Mouse (Mus musculus): ENCODE measurements around the gene Chd2. TPM values are rescaled to one million over a fixed set of nuclear protein-coding genes. Genes with fewer than 3 reads are reported as not detected.

Gene Chd2
- polyA plus RNA-seq, 1 experiment from 2014 or later = 46.7 TPM

DNA sequence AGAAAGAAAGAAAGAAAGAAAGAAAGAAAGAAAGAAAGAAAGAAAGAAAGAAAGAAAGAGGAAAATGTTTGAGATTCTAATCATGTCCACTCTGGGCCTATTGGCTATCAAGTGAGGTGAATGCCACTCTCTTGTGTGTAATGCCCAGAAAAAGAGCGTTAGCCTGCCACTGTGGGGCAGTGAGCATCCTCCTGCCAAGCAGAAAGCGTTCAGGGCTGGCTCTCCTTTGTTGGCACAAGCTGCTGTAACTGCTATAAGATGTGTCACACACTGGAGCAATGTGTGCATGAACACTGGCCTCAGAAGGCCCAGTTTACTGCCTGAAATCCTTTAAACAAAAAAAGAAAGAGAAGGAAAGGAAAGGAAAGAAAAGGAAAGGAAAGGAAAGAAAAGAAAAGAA lies 139.5 kb downstream of the Chd2 start:
- Histone ChIP-seq H3K27me3 (no peaks in the 10 kb centered on the region), H3K36me3 (peaks cover 16% of the 10 kb centered on the region), H3K9me3 (replicated peaks) (no peaks in the 10 kb centered on the region), H3K9ac (no peak overlapping the region), H3K4me2 (replicated peaks) (no peak overlapping the region), H3K27ac (replicated peaks) (no peak overlapping the region), H3K4me1 (peaks cover 59% of the 10 kb centered on the region), H3K4me3 (replicated peaks) (no peak overlapping the region)
- ATAC-seq (ENCODE audit: insufficient number of reproducible peaks, low FRiP score, low TSS enrichment, low read depth) = no peak
- 51% methylated on average over 2 of the region's 2 CpGs for WGBS

- Histone ChIP-seq H3K27ac (replicated peaks) (no peak overlapping the region), H3K9me3 (replicated peaks) (no peaks in the 10 kb centered on the region), H3K4me2 (replicated peaks) (peak overlapping the region; percentile 47), H3K4me3 (replicated peaks) (peak overlapping the region; percentile 24), H3K27me3 (no peaks in the 10 kb centered on the region), H3K36me3 (no peaks in the 10 kb centered on the region), H3K4me1 (peaks cover 77% of the 10 kb centered on the region), H3K9ac (no peak overlapping the region)
- 26% methylated on average over 20 of the region's 20 CpGs for WGBS
- peak; percentile 17; the same call in 1 of the 2 replicates for ATAC-seq (ENCODE audit: insufficient number of reproducible peaks, low FRiP score, low TSS enrichment, low read depth)
Measured at GRCm38 (mm10) chr7:73400051-73400916, 141.3 kb downstream of the Chd2 start.

DNA sequence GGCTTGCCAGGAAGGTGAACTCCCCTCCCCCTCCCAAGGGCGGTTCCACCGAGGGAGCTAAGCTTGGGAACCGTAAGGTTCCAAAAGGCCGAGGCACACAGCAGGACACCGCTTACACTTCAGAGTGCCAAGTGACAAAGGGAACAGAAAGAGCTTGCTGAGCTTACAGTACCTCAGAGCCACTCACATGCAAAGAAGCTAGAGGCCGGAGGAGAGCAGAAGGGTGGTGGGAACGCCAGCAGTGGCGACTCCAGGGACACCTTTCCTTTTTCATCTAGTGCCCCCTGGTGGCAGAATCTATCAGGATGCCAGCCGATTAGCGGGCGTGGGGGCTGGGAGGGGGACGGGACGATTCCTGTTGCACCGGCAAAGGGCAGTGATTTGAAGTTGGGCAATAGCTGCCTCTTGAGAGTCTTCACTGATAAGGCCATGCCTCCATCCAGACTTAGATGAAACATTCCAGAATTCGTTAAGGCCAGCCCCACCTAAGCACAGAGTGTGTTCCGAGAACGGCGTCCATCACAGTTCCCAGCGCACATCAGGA lies 142.1 kb downstream of the Chd2 start:
- no peaks in the 10 kb centered on the region for H3K9me3 ChIP-seq (replicated peaks)
- 0 out of 2 replicates have a peak, but pooled peaks have one; percentile 31 for ATAC-seq (ENCODE audit: insufficient number of reproducible peaks, low FRiP score, low TSS enrichment, low read depth)
- H3K36me3 ChIP-seq = no peaks in the 10 kb centered on the region
- H3K9ac ChIP-seq = no peak overlapping the region
- H3K4me2 ChIP-seq (replicated peaks) = peak overlapping the region; percentile 47
- no peaks in the 10 kb centered on the region for H3K27me3 ChIP-seq
- H3K4me1 ChIP-seq = peaks cover 84% of the 10 kb centered on the region
- H3K4me3 ChIP-seq (replicated peaks) = peak overlapping the region; percentile 24
- peak overlapping the region; percentile 60 for H3K27ac ChIP-seq (replicated peaks)
- WGBS = 6% methylated on average over 19 of the region's 19 CpGs

DNA sequence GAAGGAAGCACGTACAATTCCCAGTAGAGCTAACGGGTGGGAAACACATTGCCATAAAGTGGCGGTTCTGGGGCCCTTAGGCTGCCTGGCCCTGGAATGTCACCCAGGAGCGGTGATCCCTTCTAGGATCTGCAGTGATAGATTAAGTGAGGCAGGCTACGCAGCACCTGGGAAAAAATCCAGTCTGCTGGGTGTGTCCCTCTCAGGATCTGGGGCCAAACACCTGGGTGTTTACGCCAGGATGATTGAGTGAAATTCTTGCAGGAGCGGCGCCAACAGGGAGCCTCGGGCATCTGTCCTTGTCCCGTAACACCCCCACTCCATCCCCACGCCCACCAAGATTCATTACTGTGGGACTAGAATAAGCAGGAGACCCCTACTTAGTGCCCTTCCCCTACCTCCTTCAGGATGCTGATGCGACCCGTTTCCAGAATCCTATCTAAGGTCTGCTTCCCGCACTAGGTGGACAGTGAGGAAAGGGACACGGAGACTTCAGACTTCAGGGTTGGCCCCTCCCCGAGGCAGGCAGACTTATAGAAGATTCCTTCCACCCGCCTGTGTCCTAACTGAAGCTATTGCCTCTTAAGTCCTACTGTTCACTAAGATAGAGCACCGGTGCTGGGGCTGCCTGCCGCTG lies 142.7 kb downstream of the Chd2 start:
- H3K4me3 ChIP-seq (replicated peaks) = peak overlapping the region; percentile 24
- peaks cover 90% of the 10 kb centered on the region for H3K4me1 ChIP-seq
- peak overlapping the region; percentile 60 for H3K27ac ChIP-seq (replicated peaks)
- no peaks in the 10 kb centered on the region for H3K9me3 ChIP-seq (replicated peaks)
- H3K4me2 ChIP-seq (replicated peaks) = peak overlapping the region; percentile 47
- H3K36me3 ChIP-seq = no peaks in the 10 kb centered on the region
- 15% methylated on average over 19 of the region's 19 CpGs for WGBS
- no peaks in the 10 kb centered on the region for H3K27me3 ChIP-seq
- H3K9ac ChIP-seq = no peak overlapping the region
- ATAC-seq (ENCODE audit: insufficient number of reproducible peaks, low FRiP score, low TSS enrichment, low read depth) = no peak

DNA sequence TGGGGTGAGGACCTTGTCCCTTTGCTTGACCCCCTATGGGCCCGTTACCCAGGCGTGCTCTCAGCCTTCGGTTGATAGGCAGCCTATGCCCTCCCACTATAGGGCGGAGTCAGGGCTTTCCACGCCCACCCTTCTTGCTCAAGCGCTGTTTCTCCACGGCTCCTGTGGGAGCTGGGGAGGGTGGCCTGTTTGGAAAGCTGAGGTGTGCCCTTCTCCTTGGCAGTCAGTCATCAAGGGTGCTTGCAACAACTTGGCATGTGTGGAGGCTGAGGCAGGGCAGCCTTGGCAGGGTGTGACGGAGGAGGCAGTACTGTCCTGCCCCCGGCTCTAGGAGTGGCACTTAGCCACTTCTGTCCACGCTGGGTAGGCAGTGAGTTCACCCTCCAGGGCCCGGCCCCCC lies 143.3 kb downstream of the Chd2 start:
- Histone ChIP-seq H3K4me3 (replicated peaks) (0 out of 2 replicates have a peak overlapping the region, but pooled peaks have one; percentile 3), H3K9ac (no peak overlapping the region), H3K4me1 (peaks cover 91% of the 10 kb centered on the region), H3K36me3 (no peaks in the 10 kb centered on the region), H3K9me3 (replicated peaks) (no peaks in the 10 kb centered on the region), H3K4me2 (replicated peaks) (peak overlapping the region; percentile 47), H3K27ac (replicated peaks) (0 out of 2 replicates have a peak overlapping the region, but pooled peaks have one; percentile 12), H3K27me3 (no peaks in the 10 kb centered on the region)
- ATAC-seq (ENCODE audit: insufficient number of reproducible peaks, low FRiP score, low TSS enrichment, low read depth) = 0 out of 2 replicates have a peak, but pooled peaks have one; percentile 44
- WGBS = 15% methylated on average over 11 of the region's 11 CpGs

GRCm38 (mm10) chr7:73394013-73394409 lies 147.6 kb downstream of the Chd2 start:
- H3K4me1 ChIP-seq = peaks cover 83% of the 10 kb centered on the region
- H3K36me3 ChIP-seq = no peaks in the 10 kb centered on the region
- no peak overlapping the region for H3K9ac ChIP-seq
- H3K27me3 ChIP-seq = no peaks in the 10 kb centered on the region
- H3K4me2 ChIP-seq (replicated peaks) = peak overlapping the region; percentile 77
- H3K27ac ChIP-seq (replicated peaks) = peak overlapping the region; percentile 97
- H3K4me3 ChIP-seq (replicated peaks) = peak overlapping the region; percentile 76
- H3K9me3 ChIP-seq (replicated peaks) = no peaks in the 10 kb centered on the region
- ATAC-seq (ENCODE audit: insufficient number of reproducible peaks, low FRiP score, low TSS enrichment, low read depth) = no peak
- WGBS = 12% methylated on average over 4 of the region's 4 CpGs

- 26% methylated on average over 9 of the region's 9 CpGs for WGBS
- ATAC-seq (ENCODE audit: insufficient number of reproducible peaks, low FRiP score, low TSS enrichment, low read depth) = no peak
- Histone ChIP-seq H3K27me3 (no peaks in the 10 kb centered on the region), H3K4me3 (replicated peaks) (peak overlapping the region; percentile 76), H3K9me3 (replicated peaks) (no peaks in the 10 kb centered on the region), H3K4me2 (replicated peaks) (peak overlapping the region; percentile 77), H3K27ac (replicated peaks) (peak overlapping the region; percentile 97), H3K9ac (no peak overlapping the region; the same call in 1 of the 2 replicates), H3K4me1 (peaks cover 78% of the 10 kb centered on the region), H3K36me3 (no peaks in the 10 kb centered on the region)
Measured at GRCm38 (mm10) chr7:73393307-73394012, 148.2 kb downstream of the Chd2 start.

- Histone ChIP-seq H3K27me3 (no peaks in the 10 kb centered on the region), H3K4me1 (peaks cover 67% of the 10 kb centered on the region), H3K9ac (peak overlapping the region; percentile 78), H3K36me3 (no peaks in the 10 kb centered on the region), H3K4me2 (replicated peaks) (peak overlapping the region; percentile 77), H3K27ac (replicated peaks) (peak overlapping the region; percentile 97), H3K4me3 (replicated peaks) (peak overlapping the region; percentile 76), H3K9me3 (replicated peaks) (no peaks in the 10 kb centered on the region)
- WGBS = under 1% methylated on average over 9 of the region's 9 CpGs
- no peak for ATAC-seq (ENCODE audit: insufficient number of reproducible peaks, low FRiP score, low TSS enrichment, low read depth)
Measured at GRCm38 (mm10) chr7:73392359-73392758, 149.3 kb downstream of the Chd2 start.

DNA sequence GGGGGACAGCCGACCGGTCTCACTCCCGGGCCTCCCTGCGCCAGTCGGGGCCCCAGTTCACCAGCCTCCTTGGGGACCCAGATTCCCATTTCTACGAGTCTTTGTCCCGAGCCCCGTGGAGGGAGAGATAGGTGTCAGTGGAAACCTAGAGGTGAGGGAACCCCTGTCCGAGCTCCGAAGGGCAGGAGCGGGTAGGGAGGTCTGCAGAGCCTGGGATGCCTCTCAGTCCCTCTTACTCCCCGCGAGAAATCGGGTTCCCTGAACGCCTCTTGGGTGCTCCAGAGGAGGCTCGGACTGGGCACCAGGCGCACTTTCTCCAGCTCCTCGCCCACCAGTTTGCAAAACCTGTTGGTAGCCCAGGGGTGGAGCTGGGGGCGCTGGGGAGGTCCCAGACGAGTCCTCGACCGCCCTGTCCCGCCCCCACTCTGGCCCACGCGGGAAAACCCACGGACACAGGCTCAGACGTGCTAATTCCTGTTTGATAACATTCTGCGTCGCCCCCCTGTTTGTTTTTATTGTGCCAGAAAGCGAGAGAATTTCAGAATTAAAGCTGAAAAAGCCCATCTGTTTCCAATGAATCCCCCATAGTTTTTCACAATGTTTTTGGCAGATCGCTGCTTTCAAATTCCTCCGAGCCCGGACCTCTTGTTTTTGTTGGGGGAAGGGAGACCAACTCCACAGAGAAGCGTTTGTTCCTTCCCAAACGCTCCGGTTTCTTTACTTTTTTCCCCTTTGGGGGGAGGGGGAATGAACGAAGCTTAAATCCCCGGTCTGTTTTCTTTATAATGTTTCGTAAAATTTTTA lies 149.9 kb downstream of the Chd2 start:
- under 1% methylated on average over 39 of the region's 39 CpGs for WGBS
- Histone ChIP-seq H3K9ac (peak overlapping the region; percentile 78), H3K4me1 (peaks cover 60% of the 10 kb centered on the region), H3K27ac (replicated peaks) (peak overlapping the region; percentile 97), H3K9me3 (replicated peaks) (no peaks in the 10 kb centered on the region), H3K4me3 (replicated peaks) (peak overlapping the region; percentile 76), H3K4me2 (replicated peaks) (peak overlapping the region; percentile 77), H3K27me3 (no peaks in the 10 kb centered on the region), H3K36me3 (no peaks in the 10 kb centered on the region)
- peak; percentile 35; the same call in 1 of the 2 replicates for ATAC-seq (ENCODE audit: insufficient number of reproducible peaks, low FRiP score, low TSS enrichment, low read depth)

GRCm38 (mm10) chr7:73391002-73391517 lies 150.6 kb downstream of the Chd2 start:
- Histone ChIP-seq H3K27ac (replicated peaks) (peak overlapping the region; percentile 97), H3K4me1 (peaks cover 54% of the 10 kb centered on the region), H3K4me2 (replicated peaks) (peak overlapping the region; percentile 77), H3K9ac (peak overlapping the region; percentile 78), H3K9me3 (replicated peaks) (no peaks in the 10 kb centered on the region), H3K27me3 (no peaks in the 10 kb centered on the region), H3K4me3 (replicated peaks) (peak overlapping the region; percentile 76), H3K36me3 (no peaks in the 10 kb centered on the region)
- ATAC-seq (ENCODE audit: insufficient number of reproducible peaks, low FRiP score, low TSS enrichment, low read depth) = peak; percentile 83
- 0% methylated on average over 37 of the region's 42 CpGs for WGBS

Measured in embryonic facial prominence, embryonic 15.5 days (tissue).